Mouse (Mus musculus) heart, embryonic 12.5 days (tissue): ENCODE measurements around the gene Ap3m1. TPM values are rescaled to one million over a fixed set of nuclear protein-coding genes. Genes with fewer than 3 reads are reported as not detected.

Source experiments
- ATAC-seq: fragments of 200-750 bp; cut with Nextera tagmentation; 2 replicates; pipeline ENCODE4 v1.8.0; 2017; ENCODE audit warnings: moderate TSS enrichment, moderate library complexity; ENCODE audit not compliant: insufficient number of reproducible peaks, low FRiP score
- H3K27ac ChIP-seq: fragments of 300-500 bp; sonication (generic); 2 replicates; pipeline ENCODE4 v1.5.1; 2016; ENCODE audit warnings: mild to moderate bottlenecking, moderate library complexity; ENCODE audit not compliant: poor library complexity, severe bottlenecking
- H3K27me3 ChIP-seq: fragments of 300-500 bp; sonication (generic); replicated peaks from 2 replicates; pipeline ENCODE4 v1.6.1; 2016; ENCODE audit warnings: mild to moderate bottlenecking, moderate library complexity
- H3K36me3 ChIP-seq: fragments of 300-500 bp; sonication (generic); 2 replicates; pipeline ENCODE4 v1.6.1; 2016; ENCODE audit warnings: mild to moderate bottlenecking, moderate library complexity
- H3K4me1 ChIP-seq: fragments of 300-500 bp; sonication (generic); replicated peaks from 2 replicates; pipeline ENCODE4 v1.6.1; 2016; ENCODE audit warnings: mild to moderate bottlenecking
- H3K4me2 ChIP-seq: fragments of 300-500 bp; sonication (generic); 2 replicates; pipeline ENCODE4 v1.6.1; 2016; ENCODE audit warnings: mild to moderate bottlenecking, moderate library complexity
- H3K4me3 ChIP-seq: fragments of 300-500 bp; sonication (generic); 2 replicates; pipeline ENCODE4 v1.5.1; 2016; ENCODE audit warnings: mild to moderate bottlenecking
- H3K9ac ChIP-seq: fragments of 300-500 bp; sonication (generic); 2 replicates; pipeline ENCODE4 v1.6.1; 2016; ENCODE audit warnings: mild to moderate bottlenecking, moderate library complexity
- H3K9me3 ChIP-seq: fragments of 300-500 bp; sonication (generic); replicated peaks from 2 replicates; pipeline ENCODE4 v1.6.1; 2016; ENCODE audit warnings: mild to moderate bottlenecking, moderate library complexity
- WGBS: fragments of 180-500 bp; shearing (Covaris S2); methylation state at CpG from one replicate; pipeline ENCODE4 v1.1.7; 2016; 5-methylcytosine and 5-hydroxymethylcytosine counted together
- polyA plus RNA-seq: library from polyadenylated mRNA; unstranded; fragments of >200 nt; fragmentation: Nextera tagmentation; extraction: Ambion mirVana; gene quantifications from 2 replicates; pipeline ENCODE4 v1.2.1, GENCODE M21; 2016

Gene Ap3m1
- polyA plus RNA-seq, 1 experiment from 2014 or later: 71.5 TPM

DNA sequence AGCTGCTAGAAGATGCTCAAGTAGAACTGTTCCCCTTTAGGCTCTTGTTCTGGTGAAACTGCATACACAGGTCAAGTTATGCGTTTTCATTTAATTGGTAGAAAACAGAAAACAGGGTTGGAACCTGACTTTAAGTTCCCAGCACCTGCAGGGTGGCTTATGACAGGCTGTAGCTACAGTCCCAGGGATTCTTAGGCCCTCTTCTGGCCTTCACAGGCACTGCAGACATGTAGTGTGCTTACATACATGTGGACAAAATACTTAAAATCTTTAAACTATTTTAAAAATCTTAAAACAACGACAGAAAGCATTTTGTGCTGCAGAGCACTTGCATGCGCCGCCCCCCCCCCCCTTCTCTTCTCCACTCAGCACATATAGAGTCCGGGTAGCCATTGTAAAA is 17.3 kb upstream of the Ap3m1 start:
- Histone ChIP-seq H3K27me3 (no peaks in the 10 kb centered on the region), H3K36me3 (no peaks in the 10 kb centered on the region), H3K9ac (no peak overlapping the region), H3K4me2 (no peak overlapping the region), H3K27ac (no peak overlapping the region), H3K4me3 (no peak overlapping the region), H3K9me3 (no peaks in the 10 kb centered on the region), H3K4me1 (peaks cover 35% of the 10 kb centered on the region)
- no peak for ATAC-seq
- WGBS: 75% methylated on average over 5 of the region's 5 CpGs

DNA sequence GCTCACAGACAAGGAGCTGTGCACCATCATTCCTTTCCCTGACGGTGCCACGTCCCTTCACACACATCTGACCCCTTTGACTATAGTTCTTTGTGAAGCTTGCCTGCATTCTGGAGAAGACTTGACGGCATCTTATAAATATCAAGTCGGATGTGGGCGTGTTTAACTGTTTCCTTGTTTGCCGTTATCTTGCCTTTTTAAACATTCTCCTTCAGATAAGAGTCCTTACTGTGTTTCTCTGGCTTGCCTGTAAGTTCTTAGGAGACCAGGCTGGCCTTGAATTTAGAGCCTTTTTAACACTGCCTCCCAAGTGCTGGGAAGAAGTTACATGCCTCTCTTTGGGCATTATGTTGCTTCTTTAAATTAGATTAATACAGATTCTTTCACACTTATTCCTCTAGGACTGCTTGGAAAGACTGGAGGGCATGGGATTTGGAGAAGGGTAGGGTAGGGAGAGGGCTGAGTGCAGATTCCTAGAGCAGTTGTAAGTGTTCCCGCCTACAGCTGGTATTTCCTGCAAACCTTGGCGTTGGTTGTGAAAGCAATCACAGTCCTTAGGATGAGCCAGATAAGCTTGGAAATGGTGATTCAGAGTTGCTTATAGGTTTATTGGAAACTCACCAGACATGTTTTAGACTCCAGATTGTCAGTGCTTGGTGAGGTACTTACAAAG is 13.3 kb upstream of the Ap3m1 start:
- no peaks in the 10 kb centered on the region for H3K36me3 ChIP-seq
- no peak overlapping the region for H3K9ac ChIP-seq
- no peaks in the 10 kb centered on the region for H3K9me3 ChIP-seq
- H3K4me1 ChIP-seq: peaks cover 29% of the 10 kb centered on the region
- WGBS: 15% methylated on average over 8 of the region's 8 CpGs
- peak; percentile 64; the same call in 1 of the 2 replicates for ATAC-seq
- H3K4me2 ChIP-seq: peak overlapping the region; percentile 10; the same call in 1 of the 2 replicates
- no peak overlapping the region for H3K4me3 ChIP-seq
- peak overlapping the region; percentile 46 for H3K27ac ChIP-seq
- H3K27me3 ChIP-seq: no peaks in the 10 kb centered on the region

DNA sequence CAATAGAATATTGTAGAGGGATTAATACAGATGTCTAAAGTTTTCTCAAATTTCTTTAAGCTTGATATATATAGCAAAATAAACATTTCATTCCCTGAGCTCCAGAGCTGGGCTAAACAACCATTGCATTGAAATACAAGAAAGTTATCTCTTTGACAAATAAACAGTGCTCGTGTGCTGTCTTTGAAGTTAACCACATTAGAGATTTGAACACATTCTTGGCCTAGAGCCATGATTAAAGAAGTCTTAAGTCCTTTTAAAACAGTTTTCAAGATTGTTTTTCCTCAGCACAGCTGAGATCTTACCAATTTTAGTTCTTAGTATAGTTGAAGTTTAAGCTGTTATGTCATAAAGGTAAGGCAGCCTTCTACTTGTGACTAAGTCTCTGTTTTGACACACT is 12.0 kb upstream of the Ap3m1 start:
- Histone ChIP-seq H3K4me3 (no peak overlapping the region), H3K9me3 (no peaks in the 10 kb centered on the region), H3K36me3 (no peaks in the 10 kb centered on the region), H3K4me1 (peaks cover 19% of the 10 kb centered on the region), H3K27ac (no peak overlapping the region), H3K9ac (no peak overlapping the region), H3K4me2 (no peak overlapping the region), H3K27me3 (no peaks in the 10 kb centered on the region)
- 30% methylated on average over 1 of the region's 1 CpGs for WGBS
- ATAC-seq: no peak

DNA sequence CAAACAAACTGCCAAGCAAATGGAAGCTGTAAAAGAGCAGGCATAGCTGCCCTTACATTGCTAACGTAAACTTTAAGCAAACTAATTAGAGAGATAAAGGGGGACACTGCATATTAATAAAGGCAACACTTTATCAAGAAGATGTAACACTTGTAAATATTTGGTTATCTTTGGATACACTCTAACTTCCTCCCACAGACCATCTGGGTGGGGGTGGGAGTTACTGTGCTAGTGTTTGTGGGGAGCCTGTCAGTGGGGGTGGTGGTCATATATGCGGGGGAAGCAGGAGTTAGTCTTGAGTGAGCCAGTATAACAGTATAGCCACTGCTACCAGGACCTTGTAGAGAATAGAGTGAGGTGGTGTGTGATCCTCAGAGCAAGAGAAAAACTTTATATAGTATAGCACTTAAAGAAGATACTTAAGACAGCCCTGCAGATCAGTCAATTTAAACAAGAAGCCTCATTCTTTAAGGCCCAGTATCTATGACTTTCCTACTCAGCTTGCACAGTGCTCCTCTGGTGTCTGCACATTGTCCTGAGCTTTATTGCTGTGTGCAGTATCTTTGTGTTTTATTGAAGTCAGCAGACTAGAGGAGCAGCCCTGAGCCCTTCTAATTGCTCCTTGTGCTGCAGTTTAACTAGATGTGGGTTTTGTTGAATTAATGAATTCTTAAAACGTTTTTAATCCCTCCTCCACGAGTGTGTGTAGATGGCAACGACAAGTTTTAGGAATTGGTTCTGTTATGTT is 10.6 kb upstream of the Ap3m1 start:
- Histone ChIP-seq H3K4me2 (no peak overlapping the region), H3K4me1 (peaks cover 19% of the 10 kb centered on the region), H3K27me3 (no peaks in the 10 kb centered on the region), H3K36me3 (no peaks in the 10 kb centered on the region), H3K4me3 (no peak overlapping the region), H3K9ac (no peak overlapping the region), H3K9me3 (no peaks in the 10 kb centered on the region), H3K27ac (no peak overlapping the region)
- WGBS: 65% methylated on average over 5 of the region's 5 CpGs
- ATAC-seq: no peak

DNA sequence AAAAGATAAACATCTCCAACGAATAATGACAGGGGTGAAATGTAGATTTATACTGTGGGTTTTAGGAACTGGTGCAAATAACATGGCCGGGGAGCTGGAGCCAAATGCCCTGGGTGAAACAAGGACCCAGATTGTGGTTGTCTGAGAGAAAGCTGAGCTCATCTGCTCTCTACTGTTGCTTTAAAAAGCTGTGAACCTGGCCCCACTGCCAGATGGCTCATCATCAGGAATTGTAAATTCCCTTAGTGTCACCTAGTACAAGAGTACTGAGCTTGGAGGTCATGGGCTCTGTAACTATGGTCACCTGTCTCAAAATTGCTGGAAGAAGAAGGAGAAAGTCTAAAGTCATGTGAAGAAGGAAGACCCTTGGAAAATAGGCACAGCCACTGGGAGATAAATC is 6.7 kb upstream of the Ap3m1 start:
- Histone ChIP-seq H3K9me3 (no peaks in the 10 kb centered on the region), H3K27me3 (no peaks in the 10 kb centered on the region), H3K4me2 (no peak overlapping the region), H3K36me3 (peaks cover 7% of the 10 kb centered on the region; the same call in 1 of the 2 replicates), H3K27ac (no peak overlapping the region), H3K9ac (no peak overlapping the region), H3K4me1 (peaks cover 7% of the 10 kb centered on the region), H3K4me3 (no peak overlapping the region)
- ATAC-seq: no peak
- 76% methylated on average over 2 of the region's 2 CpGs for WGBS

DNA sequence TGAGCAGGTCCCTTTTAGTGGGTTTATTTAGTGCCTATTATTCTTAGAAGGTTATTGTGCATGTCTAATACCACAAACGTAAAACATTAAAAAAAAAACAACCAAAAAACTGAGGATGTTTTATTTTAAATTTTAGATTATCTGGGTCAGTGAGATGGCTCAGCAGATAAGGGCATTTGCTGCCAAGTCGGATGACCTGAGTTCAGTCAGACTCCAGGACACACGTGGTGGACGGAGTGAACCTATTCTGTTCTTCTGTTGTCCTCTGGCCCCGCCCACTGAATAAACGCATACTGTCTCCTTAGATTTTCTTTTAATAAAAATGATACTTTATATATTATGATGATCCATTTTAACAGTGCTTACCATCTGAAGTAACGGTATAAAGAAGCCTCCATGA is 1.3 kb upstream of the Ap3m1 start:
- 45% methylated on average over 7 of the region's 7 CpGs for WGBS
- no peak for ATAC-seq

DNA sequence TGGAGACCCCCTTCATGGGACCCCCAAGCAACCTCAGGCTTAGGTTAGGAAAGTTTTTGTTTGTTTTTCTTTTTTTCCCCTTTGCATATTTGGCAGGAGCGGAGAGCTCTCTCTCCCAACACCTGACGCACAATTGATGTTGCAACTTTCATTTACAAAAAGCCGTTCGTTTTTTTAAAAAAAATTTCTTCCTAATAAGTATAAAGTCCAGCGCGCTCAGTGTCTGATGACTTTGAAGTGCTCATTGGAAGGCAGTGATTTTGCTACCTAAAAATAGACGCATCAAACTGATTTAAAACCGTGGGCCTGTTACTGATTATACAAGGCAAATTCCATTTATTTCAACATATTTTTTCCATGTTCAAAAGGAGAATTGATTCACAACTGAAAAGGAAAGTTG is 843 bp upstream of the Ap3m1 start:
- H3K4me2 ChIP-seq: peak overlapping the region; percentile 76
- H3K4me1 ChIP-seq: peaks cover 14% of the 10 kb centered on the region
- ATAC-seq: no peak
- no peaks in the 10 kb centered on the region for H3K9me3 ChIP-seq
- peak overlapping the region; percentile 83 for H3K27ac ChIP-seq
- H3K4me3 ChIP-seq: peak overlapping the region; percentile 82
- 5% methylated on average over 8 of the region's 8 CpGs for WGBS
- H3K9ac ChIP-seq: peak overlapping the region; percentile 71
- H3K27me3 ChIP-seq: no peaks in the 10 kb centered on the region
- peaks cover 7% of the 10 kb centered on the region; the same call in 1 of the 2 replicates for H3K36me3 ChIP-seq

More for the DNA sequence above, 1.3 kb upstream of the Ap3m1 start:
- no peaks in the 10 kb centered on the region for H3K27me3 ChIP-seq
- H3K36me3 ChIP-seq: peaks cover 7% of the 10 kb centered on the region; the same call in 1 of the 2 replicates
- H3K9ac ChIP-seq: no peak overlapping the region
- peaks cover 13% of the 10 kb centered on the region for H3K4me1 ChIP-seq
- peak overlapping the region; percentile 76 for H3K4me2 ChIP-seq
- no peaks in the 10 kb centered on the region for H3K9me3 ChIP-seq
- H3K27ac ChIP-seq: no peak overlapping the region
- H3K4me3 ChIP-seq: peak overlapping the region; percentile 82

DNA sequence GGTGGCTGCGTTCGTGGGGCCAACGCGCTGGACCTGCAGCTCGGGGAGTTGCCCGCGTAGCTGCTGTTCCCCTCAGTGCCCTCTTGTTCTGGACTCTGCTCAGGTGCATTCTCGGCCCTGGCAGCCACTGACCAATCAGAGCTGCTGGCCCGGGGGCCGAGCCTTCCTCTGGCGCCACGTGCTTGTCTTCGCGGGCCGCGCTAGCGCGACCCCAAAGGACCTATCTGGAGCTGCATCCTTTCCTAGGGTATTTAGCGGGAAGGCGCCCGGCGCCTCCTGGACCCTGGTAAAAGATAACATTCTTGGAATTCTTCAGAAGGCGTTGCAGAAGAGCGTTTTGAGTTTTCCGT is 448 bp upstream of the Ap3m1 start:
- Histone ChIP-seq H3K9ac (peak overlapping the region; percentile 71), H3K4me3 (peak overlapping the region; percentile 82), H3K27ac (peak overlapping the region; percentile 83), H3K27me3 (no peaks in the 10 kb centered on the region), H3K4me1 (peaks cover 18% of the 10 kb centered on the region), H3K36me3 (peaks cover 7% of the 10 kb centered on the region; the same call in 1 of the 2 replicates), H3K9me3 (no peaks in the 10 kb centered on the region), H3K4me2 (peak overlapping the region; percentile 76)
- peak; percentile 81 for ATAC-seq
- under 1% methylated on average over 25 of the region's 25 CpGs for WGBS

DNA sequence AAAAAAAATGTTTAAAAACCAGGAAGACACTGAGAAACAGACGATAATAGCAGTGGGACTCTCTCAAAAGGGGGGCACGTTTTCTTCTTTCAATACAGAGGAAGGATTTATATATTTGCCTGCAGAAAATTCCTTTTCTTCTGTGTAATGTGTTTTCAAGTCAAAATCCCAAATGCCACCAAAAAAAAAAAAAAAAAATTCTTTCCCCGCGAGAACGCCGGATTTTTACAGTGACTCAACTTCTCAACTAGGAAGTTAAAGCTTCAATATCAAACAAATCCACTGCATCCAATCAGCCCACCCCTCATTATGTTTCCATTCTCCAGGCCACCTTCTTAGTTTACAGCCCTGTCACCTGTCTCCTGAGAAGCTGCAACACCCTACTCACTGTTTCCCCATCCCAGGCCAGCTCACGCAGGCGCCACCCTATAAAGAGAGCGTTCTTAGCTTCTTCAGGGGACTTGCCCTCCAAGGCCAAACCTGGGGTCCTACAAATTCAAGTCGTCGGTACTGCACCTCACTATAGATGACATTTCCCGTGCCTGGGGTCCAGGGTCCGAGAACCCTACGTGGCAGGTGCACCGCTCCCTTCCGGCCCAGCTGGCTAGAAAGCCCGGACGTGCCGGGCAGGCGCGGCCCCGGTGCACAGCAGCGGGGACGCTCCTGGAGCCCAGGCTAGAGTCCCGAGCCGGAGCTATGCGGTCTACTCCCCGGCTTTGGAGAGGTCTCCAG is 762 bp downstream of the Ap3m1 start:
- WGBS: 8% methylated on average over 28 of the region's 28 CpGs
- Histone ChIP-seq H3K36me3 (peaks cover 4% of the 10 kb centered on the region; the same call in 1 of the 2 replicates), H3K27ac (peak overlapping the region; percentile 83), H3K4me3 (peak overlapping the region; percentile 82), H3K4me2 (peak overlapping the region; percentile 76), H3K27me3 (no peaks in the 10 kb centered on the region), H3K9me3 (no peaks in the 10 kb centered on the region), H3K9ac (peak overlapping the region; percentile 81), H3K4me1 (peaks cover 19% of the 10 kb centered on the region)
- ATAC-seq: 0 out of 2 replicates have a peak, but pooled peaks have one; percentile 12

DNA sequence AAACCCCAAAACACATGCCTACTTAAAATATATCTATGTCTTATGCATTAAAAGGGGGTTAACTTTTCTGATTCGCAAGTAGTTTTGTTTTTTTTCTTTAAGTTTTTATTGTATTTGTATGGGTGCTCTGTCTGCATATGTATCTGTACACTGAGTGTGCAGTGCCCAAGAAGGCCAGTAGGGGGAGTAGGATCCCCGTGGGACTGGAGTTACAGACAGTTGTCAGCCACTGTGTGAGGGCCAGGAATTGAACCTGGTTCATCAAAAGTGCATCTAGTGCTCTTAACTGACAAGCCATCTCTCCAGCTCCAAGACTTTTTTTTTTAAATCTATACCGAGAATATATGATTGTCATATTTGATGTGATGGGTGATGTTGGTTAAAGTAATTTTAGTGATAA is 1.6 kb downstream of the Ap3m1 start:
- H3K4me3 ChIP-seq: no peak overlapping the region
- H3K27me3 ChIP-seq: no peaks in the 10 kb centered on the region
- no peak overlapping the region for H3K27ac ChIP-seq
- no peak for ATAC-seq
- WGBS: 66% methylated on average over 3 of the region's 3 CpGs
- H3K9me3 ChIP-seq: no peaks in the 10 kb centered on the region
- peaks cover 19% of the 10 kb centered on the region for H3K4me1 ChIP-seq
- no peaks in the 10 kb centered on the region; the same call in 1 of the 2 replicates for H3K36me3 ChIP-seq
- no peak overlapping the region for H3K9ac ChIP-seq
- H3K4me2 ChIP-seq: peak overlapping the region; percentile 76; the same call in 1 of the 2 replicates

DNA sequence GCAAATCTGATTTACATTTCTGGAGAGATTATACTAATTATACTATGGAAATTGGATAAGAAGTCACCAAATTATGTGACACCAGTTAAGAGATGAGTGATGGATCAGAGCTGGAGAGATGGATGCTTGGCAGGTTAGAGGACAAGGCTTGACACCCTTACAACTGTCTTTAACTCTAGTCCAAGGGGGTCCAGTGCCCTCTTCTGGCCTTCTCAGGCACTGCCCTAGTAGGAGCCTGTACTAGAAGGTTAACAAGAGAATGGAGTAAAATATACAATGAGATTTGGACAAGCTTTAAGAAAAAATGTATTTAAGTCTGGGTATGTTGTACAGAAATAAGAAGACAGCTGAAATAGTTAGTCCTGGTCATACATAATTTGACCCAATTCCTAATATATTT is 3.4 kb downstream of the Ap3m1 start:
- Histone ChIP-seq H3K27me3 (no peaks in the 10 kb centered on the region), H3K9ac (no peak overlapping the region), H3K36me3 (peaks cover 7% of the 10 kb centered on the region), H3K4me2 (no peak overlapping the region), H3K4me1 (peaks cover 19% of the 10 kb centered on the region), H3K4me3 (no peak overlapping the region), H3K27ac (no peak overlapping the region), H3K9me3 (no peaks in the 10 kb centered on the region)
- ATAC-seq: no peak
